Mouse (Mus musculus) hindbrain, postnatal 0 days (tissue): ENCODE results near the gene A730049H05Rik. TPM values are rescaled to one million over a fixed set of nuclear protein-coding genes. Genes with fewer than 3 reads are reported as not detected.

ENCODE experiments used
- ATAC-seq: fragments of 200-750 bp; cut with Nextera tagmentation; 2 replicates; pipeline ENCODE4 v1.8.0; 2017; ENCODE audit warnings: mild to moderate bottlenecking, moderate TSS enrichment, moderate library complexity
- DNase-seq: peaks from one replicate; pipeline ENCODE4 v3.0.0-alpha.2; 2015; ENCODE audit warnings: low spot score
- H3K27ac ChIP-seq: fragments of 300-500 bp; sonication (generic); 2 replicates; pipeline ENCODE4 v1.5.1; 2014; ENCODE audit warnings: mild to moderate bottlenecking
- H3K27me3 ChIP-seq: fragments of 300-500 bp; sonication (generic); 2 replicates; pipeline ENCODE4 v1.6.1; 2014; ENCODE audit warnings: low read length, mixed read lengths; ENCODE audit not compliant: insufficient read depth
- H3K36me3 ChIP-seq: fragments of 300-500 bp; sonication (generic); 2 replicates; pipeline ENCODE4 v1.6.1; 2014; ENCODE audit warnings: low read length, mixed read lengths; ENCODE audit not compliant: insufficient read depth
- H3K4me1 ChIP-seq: fragments of 300-500 bp; sonication (generic); 2 replicates; pipeline ENCODE4 v1.6.1; 2014; ENCODE audit warnings: antibody characterized with exemption, low read length, mixed read lengths; ENCODE audit not compliant: insufficient read depth
- H3K4me2 ChIP-seq: fragments of 300-500 bp; sonication (generic); 2 replicates; pipeline ENCODE4 v1.6.1; 2014; ENCODE audit warnings: low read depth, mild to moderate bottlenecking, low read length, moderate library complexity, mixed read lengths
- H3K4me3 ChIP-seq: fragments of 300-500 bp; sonication (generic); 2 replicates; pipeline ENCODE4 v1.5.1; 2014; ENCODE audit warnings: low read length
- H3K9ac ChIP-seq: fragments of 300-500 bp; sonication (generic); replicated peaks from 2 replicates; pipeline ENCODE4 v1.6.1; 2014; ENCODE audit warnings: mild to moderate bottlenecking, low read length, moderate library complexity, mixed read lengths
- H3K9me3 ChIP-seq: fragments of 300-500 bp; sonication (generic); 2 replicates; pipeline ENCODE4 v1.6.1; 2016; ENCODE audit warnings: low read length, mixed read lengths
- CTCF ChIP-seq: IDR thresholded peaks from 2 replicates; pipeline ENCODE4 v1.5.1; 2016; ENCODE audit warnings: antibody characterized with exemption, control low read depth, low read depth
- WGBS: fragments of 180-500 bp; shearing (Covaris S2); extraction: QIAGEN DNeasy Blood & Tissue Kit; methylation state at CpG from one replicate; pipeline ENCODE4 v1.1.7; 2014; 5-methylcytosine and 5-hydroxymethylcytosine counted together
- polyA plus RNA-seq: library from polyadenylated mRNA; unstranded; fragments of >200 nt; fragmentation: Nextera tagmentation; extraction: Ambion mirVana; gene quantifications from 2 replicates; pipeline ENCODE4 v1.2.1, GENCODE M21; 2015
- total RNA-seq: library from RNA; depleted of rRNA; stranded (reverse); fragments of >200 nt; gene quantifications from 2 replicates; pipeline ENCODE4 v1.2.3, GENCODE M21; 2014

Gene A730049H05Rik
- total and polyA plus RNA-seq, 2 experiments from 2014 or later: 0.68 to 1.2 TPM

- Histone ChIP-seq H3K4me3 (no peak overlapping the region), H3K36me3 (no peaks in the 10 kb centered on the region), H3K9me3 (no peaks in the 10 kb centered on the region), H3K4me2 (no peak overlapping the region), H3K27ac (no peak overlapping the region), H3K9ac (no peak overlapping the region), H3K27me3 (no peaks in the 10 kb centered on the region), H3K4me1 (peaks cover 5% of the 10 kb centered on the region)
- no peak for TF ChIP-seq CTCF
- no peak for DNase-seq
- ATAC-seq: no peak
- WGBS: 77% methylated on average over 3 of the region's 3 CpGs
These were observed 11.9 kb upstream of the A730049H05Rik start for GRCm38 (mm10) chr6:92804254-92804971.

- WGBS: 83% methylated on average over 3 of the region's 3 CpGs
- no peak for ATAC-seq
- TF ChIP-seq CTCF: no peak
- H3K9me3 ChIP-seq: no peaks in the 10 kb centered on the region
- no peak overlapping the region for H3K9ac ChIP-seq
- H3K27ac ChIP-seq: no peak overlapping the region
- DNase-seq: no peak
- no peaks in the 10 kb centered on the region for H3K27me3 ChIP-seq
- H3K36me3 ChIP-seq: no peaks in the 10 kb centered on the region
- no peak overlapping the region for H3K4me2 ChIP-seq
- no peak overlapping the region for H3K4me3 ChIP-seq
- H3K4me1 ChIP-seq: no peaks in the 10 kb centered on the region; the same call in 1 of the 2 replicates
These were observed 6.5 kb upstream of the A730049H05Rik start for GRCm38 (mm10) chr6:92809818-92810217.

GRCm38 (mm10) chr6:92810628-92811027 is 5.7 kb upstream of the A730049H05Rik start:
- Histone ChIP-seq H3K4me2 (no peak overlapping the region), H3K9ac (no peak overlapping the region), H3K9me3 (no peaks in the 10 kb centered on the region), H3K4me1 (no peaks in the 10 kb centered on the region; the same call in 1 of the 2 replicates), H3K27me3 (no peaks in the 10 kb centered on the region), H3K4me3 (no peak overlapping the region), H3K36me3 (no peaks in the 10 kb centered on the region), H3K27ac (no peak overlapping the region)
- no peak for TF ChIP-seq CTCF
- no peak for DNase-seq
- WGBS: 82% methylated on average over 2 of the region's 2 CpGs
- no peak for ATAC-seq

GRCm38 (mm10) chr6:92811566-92811965 is 4.7 kb upstream of the A730049H05Rik start:
- Histone ChIP-seq H3K9ac (no peak overlapping the region), H3K4me2 (no peak overlapping the region), H3K27me3 (no peaks in the 10 kb centered on the region), H3K27ac (no peak overlapping the region), H3K4me1 (peaks cover 6% of the 10 kb centered on the region), H3K9me3 (no peaks in the 10 kb centered on the region), H3K36me3 (no peaks in the 10 kb centered on the region), H3K4me3 (no peak overlapping the region)
- TF ChIP-seq CTCF: no peak
- DNase-seq: no peak
- ATAC-seq: no peak

- Histone ChIP-seq H3K9me3 (no peaks in the 10 kb centered on the region), H3K27me3 (no peaks in the 10 kb centered on the region), H3K36me3 (no peaks in the 10 kb centered on the region), H3K4me2 (no peak overlapping the region), H3K4me1 (peaks cover 10% of the 10 kb centered on the region), H3K9ac (no peak overlapping the region), H3K27ac (no peak overlapping the region; the same call in 1 of the 2 replicates), H3K4me3 (no peak overlapping the region)
- DNase-seq (peak; percentile 78), ATAC-seq (peak; percentile 74)
- WGBS: 24% methylated on average over 2 of the region's 2 CpGs
- no peak for TF ChIP-seq CTCF
These were observed 3.4 kb upstream of the A730049H05Rik start for GRCm38 (mm10) chr6:92812702-92813370.

GRCm38 (mm10) chr6:92817661-92818060 is 1.4 kb downstream of the A730049H05Rik start:
- no peak overlapping the region for H3K4me3 ChIP-seq
- no peaks in the 10 kb centered on the region for H3K9me3 ChIP-seq
- 39% methylated on average over 8 of the region's 8 CpGs for WGBS
- H3K9ac ChIP-seq: no peak overlapping the region
- no peak for TF ChIP-seq CTCF
- H3K27ac ChIP-seq: no peak overlapping the region
- H3K4me2 ChIP-seq: no peak overlapping the region
- H3K27me3 ChIP-seq: no peaks in the 10 kb centered on the region
- peaks cover 10% of the 10 kb centered on the region for H3K4me1 ChIP-seq
- no peaks in the 10 kb centered on the region for H3K36me3 ChIP-seq
- DNase-seq (no peak), ATAC-seq (no peak)

- Histone ChIP-seq H3K4me2 (no peak overlapping the region), H3K36me3 (no peaks in the 10 kb centered on the region), H3K27me3 (no peaks in the 10 kb centered on the region), H3K4me1 (peaks cover 3% of the 10 kb centered on the region), H3K27ac (no peak overlapping the region), H3K9me3 (no peaks in the 10 kb centered on the region), H3K4me3 (no peak overlapping the region), H3K9ac (no peak overlapping the region)
- DNase-seq: no peak
- ATAC-seq: no peak
- WGBS: 15% methylated on average over 5 of the region's 5 CpGs
- TF ChIP-seq CTCF: no peak
These were observed 5.3 kb downstream of the A730049H05Rik start for GRCm38 (mm10) chr6:92821606-92822005.
